Mouse (Mus musculus) T-helper 17 cell (primary cell): ENCODE data around the gene Zfp706.

Source experiments
- in situ Hi-C, 2 experiments: fragments of 300-600 bp; cut with MboI, MseI; formaldehyde crosslinking; loops; 1 replicate in 1 of 2; 2 replicates in 1 of 2; pipeline ENCODE4 v1.15.1; 2025; ENCODE audit warnings: high pct_unique_total_duplicates in 2 of 2

Gene Zfp706

DNA sequence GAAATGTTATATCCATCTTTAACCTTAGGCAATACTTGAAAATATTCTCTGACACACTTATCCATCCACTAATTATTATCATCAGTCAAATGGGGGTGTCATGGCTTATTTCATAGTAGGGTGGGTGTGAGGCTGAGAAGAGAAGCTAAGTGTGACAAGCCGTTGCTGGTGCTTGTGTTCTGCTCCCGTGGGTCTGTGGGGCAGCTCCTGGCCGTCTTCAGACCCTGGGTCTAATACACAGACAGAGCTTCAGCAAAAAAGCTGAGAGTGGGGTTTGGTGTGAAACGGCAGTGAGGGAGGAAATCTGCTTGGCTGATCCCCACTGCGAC, 28.4 kb downstream of the Zfp706 start:
- in situ Hi-C loops, result no loop called here

DNA sequence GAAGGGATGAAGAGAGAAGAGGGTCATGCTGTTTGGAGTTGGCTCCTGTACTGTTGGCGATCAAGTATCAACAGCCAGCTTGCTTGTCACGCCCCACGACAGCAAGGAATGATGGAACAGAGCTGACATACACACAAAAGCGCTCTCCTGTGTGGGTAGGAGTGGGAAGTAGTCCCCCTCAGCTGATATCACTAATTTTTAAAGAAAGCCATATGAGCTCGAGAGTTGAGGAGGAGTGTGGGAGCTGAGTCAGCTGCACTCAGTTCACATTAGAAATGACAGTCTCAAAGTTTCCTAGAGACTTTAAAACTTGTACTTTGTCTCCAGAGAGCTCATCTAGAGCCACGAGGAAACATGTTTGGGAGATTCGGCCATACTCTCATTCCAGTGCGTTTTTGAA, 29.8 kb downstream of the Zfp706 start:
- in situ Hi-C loops, result no loop called here

DNA sequence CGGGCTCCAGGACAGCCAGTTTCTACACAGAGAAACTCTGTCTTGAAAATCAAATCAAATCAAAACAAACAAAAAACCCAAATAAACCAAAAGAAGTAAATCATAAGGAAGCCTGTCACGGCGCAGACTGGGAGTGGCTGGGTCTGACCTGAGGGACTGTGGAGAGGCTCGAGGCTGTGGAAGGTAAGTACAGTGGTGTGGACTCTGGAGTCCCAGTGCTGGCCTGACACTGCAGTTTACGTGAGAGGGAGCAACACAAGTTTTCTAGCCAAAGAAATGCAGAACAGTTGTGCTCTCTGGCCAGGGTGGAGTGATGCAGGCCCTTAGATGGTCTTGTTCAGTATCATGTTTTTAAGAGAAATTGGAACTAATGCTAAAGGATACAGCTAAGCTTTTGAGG, 31.9 kb downstream of the Zfp706 start:
- in situ Hi-C loops, result no loop called here

DNA sequence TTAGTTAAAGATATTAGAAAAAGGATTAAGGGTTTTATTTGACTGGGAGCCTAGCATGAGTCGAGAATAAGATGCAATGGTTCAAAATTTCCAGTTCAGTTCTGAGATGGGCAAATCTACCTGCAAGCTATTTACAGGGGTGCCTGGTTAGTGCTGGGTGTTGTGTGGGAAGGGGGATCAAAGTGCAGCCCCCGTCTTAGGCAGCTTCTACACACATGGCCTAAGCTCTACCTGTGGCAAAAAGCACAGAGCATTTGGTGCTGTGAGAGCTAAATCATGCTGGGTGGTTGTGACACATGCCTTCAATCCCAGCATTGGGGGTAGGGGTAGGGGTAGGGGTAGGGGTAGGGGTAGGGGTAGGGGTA, 32.3 kb downstream of the Zfp706 start:
- in situ Hi-C loops, result no loop called here

DNA sequence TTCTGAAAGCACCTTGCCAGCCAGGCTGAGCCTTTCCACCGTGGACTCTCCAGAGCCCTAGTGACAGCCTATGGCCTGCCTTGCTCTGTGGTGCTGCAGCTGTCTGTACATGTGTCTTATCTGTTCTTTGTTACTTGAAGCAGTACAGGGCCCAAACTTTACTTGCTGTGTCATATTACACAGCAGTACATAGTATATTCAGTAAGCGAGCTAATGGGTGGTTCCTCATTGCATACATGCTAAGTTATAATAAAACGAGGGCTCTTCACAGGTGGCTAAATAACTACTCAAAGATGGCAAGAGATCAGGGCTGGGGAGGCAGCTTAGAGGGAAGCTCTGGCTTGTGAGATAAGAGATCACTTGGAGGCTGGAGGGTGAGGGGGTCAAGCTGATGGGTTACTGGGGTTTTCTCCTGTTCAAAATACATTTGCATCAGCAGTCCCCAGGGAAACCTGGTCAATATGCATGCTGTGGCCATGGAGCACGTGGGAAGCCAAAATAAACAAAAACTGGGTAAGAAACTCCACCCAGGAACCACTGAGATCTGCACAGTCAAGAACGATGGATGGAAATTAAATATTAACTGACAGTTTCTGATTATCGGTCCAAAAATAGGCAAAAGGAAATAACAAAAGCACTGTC, 32.8 kb downstream of the Zfp706 start:
- in situ Hi-C loops, result no loop called here

DNA sequence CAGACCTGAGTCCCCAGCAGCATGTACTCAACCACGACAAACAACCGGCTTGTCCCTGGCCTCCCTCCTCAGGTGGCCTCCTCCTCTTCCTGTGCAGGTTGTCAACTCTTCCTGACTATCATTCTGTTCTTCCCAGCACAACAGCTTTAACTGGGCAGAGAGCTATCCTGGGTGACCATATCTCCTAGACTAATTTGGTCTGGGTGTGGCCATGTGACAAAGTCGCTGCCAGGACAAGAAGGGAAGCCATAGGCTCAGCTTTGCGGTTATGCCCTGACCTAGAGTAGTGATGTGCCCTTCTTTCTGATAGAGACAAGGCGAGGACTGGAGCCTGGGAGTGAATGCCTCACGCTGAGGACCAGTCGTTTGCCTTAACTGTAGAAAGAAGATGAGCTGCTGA, 33.9 kb downstream of the Zfp706 start:
- in situ Hi-C loops, result no loop called here

DNA sequence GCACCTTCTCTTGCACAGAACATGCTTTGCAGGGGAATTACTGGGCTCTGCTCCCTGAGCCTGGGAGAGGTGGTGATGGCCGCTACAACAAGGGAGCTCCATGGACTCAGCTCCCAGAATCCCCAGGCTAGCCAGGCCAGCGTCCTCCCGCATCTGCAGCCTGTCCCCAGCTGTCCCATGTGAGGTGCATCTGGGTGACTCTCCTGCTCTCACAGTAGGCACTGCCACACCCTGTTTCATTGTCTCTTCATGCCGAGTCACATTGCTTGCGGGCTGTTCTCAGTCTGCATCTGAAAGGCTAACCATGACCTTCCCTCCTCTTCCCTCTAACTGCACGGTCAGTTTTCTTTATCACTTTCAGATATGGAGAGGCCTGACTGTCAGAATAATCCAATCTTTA, 34.3 kb downstream of the Zfp706 start:
- in situ Hi-C loops, result no loop called here

DNA sequence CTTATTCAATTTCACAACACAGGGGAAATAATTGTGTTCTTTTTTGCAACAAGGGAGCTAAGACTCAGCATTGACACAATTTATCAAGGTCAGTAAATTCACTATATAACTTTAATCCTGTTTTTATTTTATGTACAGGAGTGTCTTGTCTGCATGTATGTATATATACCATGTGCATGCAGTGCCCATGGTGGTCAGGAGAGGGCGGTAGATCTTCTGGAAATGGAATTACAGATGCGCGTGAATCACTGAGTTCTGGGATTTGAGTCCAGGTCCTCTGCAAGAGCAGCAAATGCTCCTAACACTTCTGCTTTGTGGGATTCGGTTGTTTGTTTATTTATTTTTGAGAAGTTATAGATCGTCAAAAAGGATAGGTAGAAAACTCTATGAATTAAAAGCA, 37.8 kb downstream of the Zfp706 start:
- in situ Hi-C loops, result no loop called here

DNA sequence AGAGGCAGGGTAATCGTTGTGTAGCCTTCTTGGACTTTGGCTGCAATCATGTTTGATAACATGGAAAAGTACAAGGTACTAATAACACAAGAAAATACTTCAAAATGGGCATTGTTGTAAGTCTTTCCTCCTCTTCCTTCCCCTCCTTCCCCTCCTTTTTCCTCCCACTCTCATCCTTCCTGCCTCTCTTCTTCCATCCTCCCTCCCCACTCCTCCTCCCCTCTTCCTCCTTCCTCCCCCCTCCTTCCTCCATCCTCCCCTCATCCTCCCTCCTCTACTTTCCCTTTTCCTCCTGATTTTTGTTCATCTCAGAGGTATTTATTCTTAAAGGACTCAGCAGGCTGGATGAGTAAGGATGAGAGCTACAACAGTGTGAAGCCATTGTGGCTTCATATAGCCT, 39.3 kb downstream of the Zfp706 start:
- in situ Hi-C loops, result no loop called here

DNA sequence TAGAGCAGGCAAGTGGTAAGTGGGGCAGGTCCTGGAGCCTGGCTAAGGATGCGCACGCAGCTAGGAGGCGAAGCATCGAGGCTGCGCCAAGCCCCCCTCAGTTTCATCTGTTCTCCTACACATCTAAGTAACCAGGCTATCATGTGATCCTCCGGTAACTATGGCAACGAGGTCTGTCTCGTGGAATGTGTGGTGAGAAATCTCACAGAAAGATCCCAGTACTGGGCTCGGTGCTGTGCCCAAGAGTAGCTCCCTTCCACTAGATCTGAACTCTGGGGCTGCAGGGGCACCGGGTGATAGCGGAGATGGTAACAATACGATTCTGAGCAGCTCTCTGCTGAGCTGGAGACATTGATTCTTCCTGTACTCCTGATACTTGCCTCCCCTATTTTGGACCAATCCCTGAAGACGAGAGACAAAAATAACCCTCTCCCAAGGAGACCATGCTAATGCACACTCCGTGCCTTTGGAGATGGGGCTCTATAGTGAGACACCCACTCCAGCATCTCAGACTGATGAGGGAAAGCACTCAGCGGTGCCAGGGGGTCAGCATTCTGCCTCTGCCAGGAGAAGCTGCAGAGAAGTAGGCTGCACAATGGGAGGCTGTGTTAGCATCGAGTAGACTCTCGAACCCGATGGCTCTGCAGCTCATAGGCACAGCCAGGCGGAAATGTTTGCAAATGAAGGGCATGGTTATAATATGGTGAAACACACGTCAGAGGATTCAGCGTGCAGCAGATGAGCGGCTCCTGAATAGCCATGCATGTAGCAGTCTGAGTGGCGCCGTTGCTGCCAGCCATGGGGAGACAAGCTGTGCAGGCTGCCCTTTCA, 40.0 kb downstream of the Zfp706 start:
- in situ Hi-C loops, result no loop called here

DNA sequence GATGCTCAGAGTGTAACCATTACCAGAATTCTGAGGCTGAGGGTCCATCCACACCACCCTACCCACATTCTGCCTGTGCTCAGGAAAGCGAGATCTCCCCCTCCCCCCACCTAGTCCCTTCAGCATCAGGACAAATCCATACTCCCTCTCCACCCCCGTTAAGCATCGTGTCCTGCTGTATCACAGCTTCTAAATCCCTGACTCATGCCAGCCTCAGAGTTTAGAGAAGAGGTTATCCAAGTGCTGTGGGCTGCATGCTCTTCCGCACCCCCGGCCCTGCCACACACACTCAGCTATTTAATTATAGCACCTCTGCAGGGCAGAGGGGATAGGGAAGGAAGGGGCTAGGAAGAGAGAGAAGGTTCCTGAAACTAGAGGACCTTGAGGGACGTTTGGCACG, 40.6 kb downstream of the Zfp706 start:
- in situ Hi-C loops, result no loop called here

DNA sequence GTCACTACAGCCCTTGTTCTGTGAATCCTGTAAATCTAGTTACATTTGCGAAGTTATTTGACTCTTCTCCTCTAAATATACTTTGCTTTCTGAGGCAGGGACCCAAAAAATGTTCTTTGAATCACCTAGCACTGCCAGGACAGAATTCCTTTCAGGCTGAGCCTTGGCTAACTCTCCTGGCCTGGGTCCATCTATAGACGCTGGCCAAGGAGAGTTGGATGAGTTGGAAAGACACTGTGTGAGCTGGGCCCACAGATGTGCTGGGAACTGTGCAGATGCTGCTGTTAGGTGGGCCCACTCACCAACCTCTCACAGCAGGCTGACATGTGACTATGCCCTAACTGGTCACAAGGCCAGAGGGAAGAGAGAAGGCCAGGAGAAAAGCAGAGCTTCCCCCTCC, 41.1 kb downstream of the Zfp706 start:
- in situ Hi-C loops, result no loop called here

DNA sequence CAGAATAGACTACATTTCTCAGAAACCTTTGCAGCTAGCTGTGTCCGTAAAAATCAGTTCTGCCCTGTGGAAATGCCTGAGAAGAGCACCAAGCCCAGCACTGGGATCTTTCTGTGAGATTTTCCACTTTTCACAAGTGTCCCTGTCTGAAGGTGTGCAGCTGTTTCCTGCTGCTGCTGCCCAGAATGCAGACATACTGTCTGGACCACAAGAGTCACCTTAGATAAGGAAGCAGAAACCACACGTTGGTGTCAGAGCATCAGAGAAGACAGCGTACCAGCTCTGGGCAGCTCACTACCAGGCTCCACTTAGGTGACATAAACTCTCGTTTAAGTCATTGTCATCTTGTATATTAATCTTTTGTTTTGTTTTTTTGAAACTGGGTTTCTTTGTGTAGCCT, 41.8 kb downstream of the Zfp706 start:
- in situ Hi-C loops, result no loop called here

DNA sequence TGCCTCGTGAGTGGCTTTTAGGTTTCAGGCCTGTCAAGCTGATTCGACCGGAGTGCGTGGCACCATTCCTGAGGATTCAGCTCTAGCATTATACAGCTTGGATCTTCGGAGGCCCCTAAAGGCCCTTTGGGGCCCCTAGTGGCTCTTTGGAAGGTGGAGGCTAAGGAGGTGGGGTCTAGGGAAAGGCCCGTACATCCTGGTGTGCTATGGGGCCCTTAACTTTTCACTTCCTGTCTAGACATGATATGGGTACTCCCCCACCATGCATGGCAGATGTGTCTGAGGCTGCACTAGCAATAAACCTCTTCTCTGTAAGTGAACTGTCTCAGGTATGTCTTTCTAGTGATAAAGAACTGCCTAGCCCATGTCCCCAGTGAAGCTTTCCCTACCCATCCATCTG, 44.6 kb downstream of the Zfp706 start:
- in situ Hi-C loops, result no loop called here

DNA sequence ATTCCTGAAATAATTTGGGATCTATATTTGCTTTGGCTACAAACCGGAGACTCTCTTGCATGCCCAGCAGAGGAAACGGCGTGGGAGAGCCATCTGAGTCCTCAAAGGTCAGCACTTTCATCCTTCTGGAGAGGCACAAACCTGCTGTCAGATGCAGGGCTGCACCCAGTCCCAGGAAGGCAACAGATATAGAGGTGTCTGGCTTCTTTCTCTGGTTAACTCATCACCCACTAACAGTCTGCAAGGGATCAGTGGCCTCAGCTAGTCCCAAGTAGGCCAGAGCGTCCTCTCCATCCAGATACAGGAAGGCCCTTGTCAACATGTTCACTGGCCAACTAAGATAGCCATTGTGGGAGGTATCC, 46.7 kb downstream of the Zfp706 start:
- in situ Hi-C loops, result no loop called here

DNA sequence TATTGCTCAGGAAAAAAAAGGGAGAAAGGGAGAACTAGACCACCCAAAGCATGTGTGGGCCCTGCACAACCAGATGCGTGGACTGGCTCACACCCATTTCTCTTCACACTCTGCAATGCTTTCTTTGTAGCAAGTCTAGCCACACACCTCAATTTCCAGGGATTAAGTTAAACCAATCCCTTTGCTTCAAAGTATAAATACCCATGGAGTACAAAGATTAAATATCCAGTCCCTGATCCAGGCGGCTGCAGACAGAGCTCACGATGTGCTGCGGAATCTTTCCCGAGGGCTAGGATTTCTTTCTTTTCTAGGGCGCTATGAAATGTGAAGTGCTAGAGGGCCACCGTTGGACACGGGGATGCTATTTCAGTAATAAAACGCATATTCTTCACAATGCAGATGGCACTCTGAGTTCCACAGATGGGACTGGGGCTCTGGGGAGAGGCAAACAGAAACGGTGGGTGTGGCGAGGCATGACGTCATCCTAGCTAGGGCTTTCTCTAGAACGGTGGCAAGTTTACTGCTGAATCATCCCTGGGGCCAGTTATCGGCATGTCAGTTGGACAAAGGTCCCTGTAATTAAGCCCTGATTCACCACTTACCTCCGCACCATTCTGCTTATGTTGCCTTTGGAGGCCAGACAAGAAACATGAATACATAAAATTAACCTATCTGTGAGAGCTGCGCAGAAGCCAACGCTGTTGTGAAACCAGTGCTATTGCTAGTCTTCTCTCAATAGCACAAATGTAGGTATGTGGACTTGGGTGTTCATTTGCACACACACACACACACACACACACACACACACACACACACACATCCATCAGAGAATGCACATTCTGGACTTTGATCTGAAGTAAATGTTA, 47.3 kb downstream of the Zfp706 start:
- in situ Hi-C loops, result no loop called here

DNA sequence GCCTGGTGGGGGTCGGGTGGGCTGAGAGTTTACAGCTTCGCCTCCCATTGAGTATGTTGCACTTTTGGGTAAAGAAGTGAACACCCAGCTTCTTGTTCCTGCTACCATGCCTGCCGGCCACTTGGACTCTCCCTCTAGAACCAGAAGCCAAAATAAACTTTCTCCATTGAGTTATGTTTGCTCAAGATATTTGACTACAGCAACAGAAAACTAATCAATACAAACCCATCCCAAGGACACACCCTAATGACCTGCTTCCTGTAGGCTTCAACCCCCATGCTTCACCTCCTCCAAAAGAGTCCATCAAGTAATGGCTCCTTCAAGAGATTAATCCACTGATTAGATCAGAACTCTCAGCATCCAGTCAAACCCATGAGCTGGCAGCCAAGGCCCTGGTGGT, 51.4 kb downstream of the Zfp706 start:
- in situ Hi-C loops, result no loop called here

DNA sequence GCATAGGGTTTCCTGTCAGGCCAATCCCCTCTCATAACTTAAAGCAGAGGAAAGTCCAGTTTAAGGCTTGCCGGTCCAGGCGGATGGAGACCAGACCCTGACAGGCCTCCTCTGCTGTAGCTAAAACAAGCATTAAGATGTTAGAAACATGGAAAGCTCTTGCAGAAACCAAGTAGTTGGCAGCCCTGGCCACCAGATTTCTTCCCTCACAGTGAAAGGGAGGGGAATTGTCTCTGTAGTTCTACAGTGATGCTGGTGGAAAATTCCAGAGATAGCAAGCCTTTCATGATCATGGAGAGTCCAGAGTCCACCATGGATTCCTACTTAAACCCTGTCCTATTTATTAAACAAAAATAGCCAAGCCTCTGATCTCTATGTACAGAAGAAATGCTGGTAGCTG, 57.3 kb downstream of the Zfp706 start:
- in situ Hi-C loops, result no loop called here

DNA sequence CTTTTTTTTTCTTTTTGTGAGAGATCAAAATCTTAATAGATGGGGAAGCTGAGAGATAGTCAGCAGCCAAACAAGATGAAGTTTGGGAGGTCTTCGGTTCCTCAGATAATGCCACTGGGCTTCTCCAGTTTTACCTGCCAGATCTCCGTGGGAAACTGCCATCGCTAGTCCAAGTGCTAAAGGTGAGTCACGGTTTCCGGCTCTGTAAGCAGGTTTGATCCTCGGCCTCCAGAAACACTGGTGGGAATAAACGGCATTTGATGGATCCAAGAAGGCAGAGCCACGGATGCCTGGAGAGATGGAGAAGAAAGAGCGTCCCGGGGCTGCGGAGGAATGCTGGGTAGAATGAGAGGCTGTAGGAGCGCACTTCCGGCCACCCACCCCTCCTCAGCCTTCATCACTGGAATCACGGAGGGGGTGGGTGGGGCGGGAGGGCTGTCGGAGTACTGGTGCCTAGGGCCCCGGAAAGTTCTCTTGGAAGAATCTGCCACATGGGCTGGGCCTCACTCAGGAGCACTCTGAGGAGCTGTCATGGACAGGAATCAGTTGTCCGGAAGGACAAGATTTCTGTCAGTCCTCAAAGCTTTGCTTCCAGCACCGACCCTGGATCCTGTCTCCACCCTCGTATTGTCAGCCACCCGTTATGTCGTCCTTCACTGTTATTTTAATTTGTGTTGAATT, 58.6 kb downstream of the Zfp706 start:
- in situ Hi-C loops, result no loop called here
